Mouse (Mus musculus) G1E (cell line): ENCODE measurements around the gene Yif1b.

Experiments used
- CTCF ChIP-seq: IDR thresholded peaks from 2 replicates; pipeline ENCODE4 v1.5.1; 2012; ENCODE audit warnings: low read depth, low read length, inconsistent platforms, mixed read lengths
- GATA1 ChIP-seq: IDR thresholded peaks from 2 replicates; pipeline ENCODE4 v1.6.1; 2012; ENCODE audit warnings: borderline replicate concordance, low read length, inconsistent platforms, mixed read lengths
- POLR2AphosphoS5 ChIP-seq: IDR thresholded peaks from 2 replicates; pipeline ENCODE4 v1.6.1; 2012; ENCODE audit warnings: low read depth, low read length, inconsistent platforms; ENCODE audit not compliant: insufficient replicate concordance
- TAL1 ChIP-seq: conservative IDR thresholded peaks from 2 replicates; pipeline ENCODE4 v1.6.1; 2012; ENCODE audit warnings: low read depth, low read length, inconsistent platforms, mixed read lengths

- TF ChIP-seq CTCF (no peak), GATA1 (no peak), POLR2AphosphoS5 (no peak), TAL1 (no peak)
These were observed 5.7 kb upstream of the Yif1b start, which contains the start of gene Kcnk6 for GRCm38 (mm10) chr7:29232247-29233013.
